Mouse (Mus musculus): ENCODE results near the gene Phf23.

- TF ChIP-seq POLR2A (IDR thresholded peaks at IDR 0.05; ENCODE audit: insufficient read length, low read depth) = no peak
- TF ChIP-seq TCF12 (IDR thresholded peaks at IDR 0.05; ENCODE audit: insufficient read depth, poor library complexity, severe bottlenecking) = no peak
- no peak for TF ChIP-seq USF1 (IDR thresholded peaks at IDR 0.05; ENCODE audit: low read depth)
- TF ChIP-seq POLR2AphosphoS2 (IDR thresholded peaks at IDR 0.05; ENCODE audit: insufficient read length, low read depth) = no peak
- TF ChIP-seq MAX (IDR thresholded peaks at IDR 0.05; ENCODE audit: low read depth) = no peak
- no peak for TF ChIP-seq MYOD1 (IDR thresholded peaks at IDR 0.05; ENCODE audit: control insufficient read depth in 1 of 3, insufficient read length in 2 of 3, low read depth in 2 of 3)
- TF ChIP-seq E2F4 (IDR thresholded peaks at IDR 0.05; ENCODE audit: insufficient read depth) = no peak
- no peak for TF ChIP-seq TCF3 (IDR thresholded peaks at IDR 0.05; ENCODE audit: insufficient read length, low read depth)
- TF ChIP-seq CEBPB (IDR thresholded peaks at IDR 0.05; ENCODE audit: insufficient read depth, poor library complexity, severe bottlenecking) = no peak
- TF ChIP-seq MYOG (IDR thresholded peaks at IDR 0.05; ENCODE audit: control insufficient read depth in 1 of 3, insufficient read depth in 1 of 3, insufficient read length in 2 of 3, low read depth in 2 of 3) = no peak
- no peak for TF ChIP-seq SRF (IDR thresholded peaks at IDR 0.05; ENCODE audit: control insufficient read depth, insufficient read length, low read depth)
Measured at GRCm38 (mm10) chr11:70029130-70029801, 33.7 kb downstream of the Phf23 start.
